Mouse (Mus musculus): ENCODE results near the gene Rnls. TPM values are rescaled to one million over a fixed set of nuclear protein-coding genes. Genes with fewer than 3 reads are reported as not detected.

The Rnls gene
- polyA plus RNA-seq, 1 experiment from 2014 or later, result 8.3 TPM

GRCm38 (mm10) chr19:33268044-33268443 lies 124.1 kb downstream of the Rnls start:
- ATAC-seq, result no peak
- no peak overlapping the region for H3K4me2 ChIP-seq (replicated peaks; ENCODE audit: low read depth)
- WGBS, result 85% methylated on average over 14 of the region's 14 CpGs
- no peak overlapping the region for H3K27ac ChIP-seq (ENCODE audit: low read depth, low read length)
- H3K9ac ChIP-seq (ENCODE audit: low read depth, low read length), result no peak overlapping the region
- no peaks in the 10 kb centered on the region for H3K9me3 ChIP-seq (ENCODE audit: control insufficient read depth)
- peak; percentile 64 for TF ChIP-seq CTCF (IDR thresholded peaks at IDR 0.05; ENCODE audit: low read depth)
- no peaks in the 10 kb centered on the region for H3K36me3 ChIP-seq (ENCODE audit: control insufficient read depth, insufficient read depth)
- H3K4me3 ChIP-seq (ENCODE audit: low read depth, low read length), result no peak overlapping the region
- 0 out of 2 replicates have a peak, but pooled peaks cover 4% of the 10 kb centered on the region for H3K4me1 ChIP-seq (replicated peaks; ENCODE audit: control insufficient read depth, insufficient read depth, low read length)
- H3K27me3 ChIP-seq (replicated peaks; ENCODE audit: control insufficient read depth, insufficient read depth, low read length), result no peaks in the 10 kb centered on the region

GRCm38 (mm10) chr19:33265245-33265644 lies 126.8 kb downstream of the Rnls start:
- H3K9ac ChIP-seq (ENCODE audit: low read depth, low read length), result no peak overlapping the region
- 22% methylated on average over 2 of the region's 2 CpGs for WGBS
- H3K27ac ChIP-seq (ENCODE audit: low read depth, low read length), result no peak overlapping the region
- ATAC-seq, result no peak
- no peak overlapping the region for H3K4me2 ChIP-seq (replicated peaks; ENCODE audit: low read depth)
- H3K4me3 ChIP-seq (ENCODE audit: low read depth, low read length), result no peak overlapping the region
- H3K27me3 ChIP-seq (replicated peaks; ENCODE audit: control insufficient read depth, insufficient read depth, low read length), result no peaks in the 10 kb centered on the region
- H3K4me1 ChIP-seq (replicated peaks; ENCODE audit: control insufficient read depth, insufficient read depth, low read length), result 0 out of 2 replicates have a peak, but pooled peaks cover 4% of the 10 kb centered on the region
- H3K36me3 ChIP-seq (ENCODE audit: control insufficient read depth, insufficient read depth), result no peaks in the 10 kb centered on the region
- H3K9me3 ChIP-seq (ENCODE audit: control insufficient read depth), result no peaks in the 10 kb centered on the region
- TF ChIP-seq CTCF (IDR thresholded peaks at IDR 0.05; ENCODE audit: low read depth), result no peak

- H3K36me3 ChIP-seq (ENCODE audit: control insufficient read depth, insufficient read depth), result no peaks in the 10 kb centered on the region
- no peak overlapping the region for H3K4me2 ChIP-seq (replicated peaks; ENCODE audit: low read depth)
- no peak overlapping the region for H3K9ac ChIP-seq (ENCODE audit: low read depth, low read length)
- H3K9me3 ChIP-seq (ENCODE audit: control insufficient read depth), result no peaks in the 10 kb centered on the region
- H3K4me1 ChIP-seq (replicated peaks; ENCODE audit: control insufficient read depth, insufficient read depth, low read length), result 0 out of 2 replicates have a peak, but pooled peaks cover 4% of the 10 kb centered on the region
- no peak for TF ChIP-seq CTCF (IDR thresholded peaks at IDR 0.05; ENCODE audit: low read depth)
- no peak for ATAC-seq
- no peak overlapping the region for H3K4me3 ChIP-seq (ENCODE audit: low read depth, low read length)
- no peaks in the 10 kb centered on the region for H3K27me3 ChIP-seq (replicated peaks; ENCODE audit: control insufficient read depth, insufficient read depth, low read length)
- H3K27ac ChIP-seq (ENCODE audit: low read depth, low read length), result no peak overlapping the region
- 42% methylated on average over 3 of the region's 3 CpGs for WGBS
These were observed 127.7 kb downstream of the Rnls start for GRCm38 (mm10) chr19:33264224-33264993.

GRCm38 (mm10) chr19:33262421-33262820 lies 129.7 kb downstream of the Rnls start:
- TF ChIP-seq CTCF (IDR thresholded peaks at IDR 0.05; ENCODE audit: low read depth), result no peak
- Histone ChIP-seq H3K4me2 (replicated peaks; ENCODE audit: low read depth) (no peak overlapping the region), H3K4me3 (ENCODE audit: low read depth, low read length) (no peak overlapping the region), H3K4me1 (replicated peaks; ENCODE audit: control insufficient read depth, insufficient read depth, low read length) (0 out of 2 replicates have a peak, but pooled peaks cover 4% of the 10 kb centered on the region), H3K27me3 (replicated peaks; ENCODE audit: control insufficient read depth, insufficient read depth, low read length) (no peaks in the 10 kb centered on the region), H3K9ac (ENCODE audit: low read depth, low read length) (no peak overlapping the region), H3K36me3 (ENCODE audit: control insufficient read depth, insufficient read depth) (no peaks in the 10 kb centered on the region), H3K9me3 (ENCODE audit: control insufficient read depth) (no peaks in the 10 kb centered on the region), H3K27ac (ENCODE audit: low read depth, low read length) (no peak overlapping the region)
- ATAC-seq, result no peak
- WGBS, result 73% methylated on average over 2 of the region's 2 CpGs

GRCm38 (mm10) chr19:33259164-33259563 lies 132.9 kb downstream of the Rnls start:
- Histone ChIP-seq H3K9ac (ENCODE audit: low read depth, low read length) (no peak overlapping the region), H3K36me3 (ENCODE audit: control insufficient read depth, insufficient read depth) (no peaks in the 10 kb centered on the region), H3K4me1 (replicated peaks; ENCODE audit: control insufficient read depth, insufficient read depth, low read length) (no peaks in the 10 kb centered on the region), H3K27me3 (replicated peaks; ENCODE audit: control insufficient read depth, insufficient read depth, low read length) (no peaks in the 10 kb centered on the region), H3K9me3 (ENCODE audit: control insufficient read depth) (no peaks in the 10 kb centered on the region), H3K27ac (ENCODE audit: low read depth, low read length) (no peak overlapping the region), H3K4me3 (ENCODE audit: low read depth, low read length) (no peak overlapping the region), H3K4me2 (replicated peaks; ENCODE audit: low read depth) (no peak overlapping the region)
- no peak for ATAC-seq
- TF ChIP-seq CTCF (IDR thresholded peaks at IDR 0.05; ENCODE audit: low read depth), result no peak
- 91% methylated on average over 1 of the region's 1 CpGs for WGBS

- ATAC-seq, result no peak
- no peak for TF ChIP-seq CTCF (IDR thresholded peaks at IDR 0.05; ENCODE audit: low read depth)
- H3K27ac ChIP-seq (ENCODE audit: low read depth, low read length), result no peak overlapping the region
- H3K27me3 ChIP-seq (replicated peaks; ENCODE audit: control insufficient read depth, insufficient read depth, low read length), result no peaks in the 10 kb centered on the region
- H3K9me3 ChIP-seq (ENCODE audit: control insufficient read depth), result no peaks in the 10 kb centered on the region
- no peaks in the 10 kb centered on the region for H3K4me1 ChIP-seq (replicated peaks; ENCODE audit: control insufficient read depth, insufficient read depth, low read length)
- no peak overlapping the region for H3K9ac ChIP-seq (ENCODE audit: low read depth, low read length)
- no peak overlapping the region for H3K4me2 ChIP-seq (replicated peaks; ENCODE audit: low read depth)
- H3K4me3 ChIP-seq (ENCODE audit: low read depth, low read length), result no peak overlapping the region
- WGBS, result 33% methylated on average over 5 of the region's 5 CpGs
- no peaks in the 10 kb centered on the region for H3K36me3 ChIP-seq (ENCODE audit: control insufficient read depth, insufficient read depth)
These were observed 138.2 kb downstream of the Rnls start for GRCm38 (mm10) chr19:33253893-33254292.
